Mouse (Mus musculus): ENCODE data around the gene Hnrnpa0. TPM values are rescaled to one million over a fixed set of nuclear protein-coding genes. Genes with fewer than 3 reads are reported as not detected.
"Not testable (repeated sequence)": the region's sequence is repeated elsewhere in the genome, so short reads cannot be mapped to it uniquely, and the experiment has no call there.

Gene Hnrnpa0
- polyA plus RNA-seq (2015; fragmentation: Nextera tagmentation; extraction: Ambion mirVana), result 41.9 and 52.6 TPM in 2 replicates

GRCm38 (mm10) chr13:58128396-58128767, at the start of gene Hnrnpa0:
Gene Hnrnpa0 (minus strand): TSS chr13:58128556.
- DNase-seq (ENCODE audit: low spot score), result peak; percentile 95

DNA sequence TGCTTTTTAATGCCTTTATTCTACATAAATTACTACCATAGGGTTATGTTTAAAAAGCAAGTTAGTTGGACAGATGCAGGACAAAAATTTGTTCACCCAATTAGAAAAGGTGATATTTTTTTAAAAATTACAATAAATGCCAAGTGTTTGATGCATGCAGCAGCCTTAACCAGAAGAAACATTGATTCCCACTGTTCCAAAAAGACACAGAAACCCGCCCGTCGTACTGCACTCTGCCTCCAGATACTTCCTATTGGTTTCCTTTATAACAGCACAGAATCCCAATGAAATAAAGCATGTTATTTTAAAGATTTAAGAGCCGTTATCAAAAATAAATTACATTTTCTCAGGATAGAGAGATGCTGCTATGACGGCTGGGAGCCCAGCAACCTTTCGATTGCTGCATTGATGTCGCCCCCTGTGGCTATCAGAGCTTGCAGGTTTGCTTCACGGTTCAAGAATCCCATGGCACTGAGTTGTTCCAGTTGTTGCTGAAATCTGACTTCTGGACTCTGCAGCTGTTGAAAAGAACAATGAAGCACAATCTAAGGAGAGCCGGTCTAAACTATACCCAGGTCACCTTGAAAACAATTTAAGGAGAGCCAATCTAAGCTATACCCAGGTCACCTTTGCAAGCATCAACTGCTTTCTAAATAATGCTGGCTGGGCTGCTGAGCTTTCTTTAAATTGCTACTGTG, 49.3 kb upstream of the Hnrnpa0 start:
- DNase-seq (ENCODE audit: low spot score), result no peak

DNA sequence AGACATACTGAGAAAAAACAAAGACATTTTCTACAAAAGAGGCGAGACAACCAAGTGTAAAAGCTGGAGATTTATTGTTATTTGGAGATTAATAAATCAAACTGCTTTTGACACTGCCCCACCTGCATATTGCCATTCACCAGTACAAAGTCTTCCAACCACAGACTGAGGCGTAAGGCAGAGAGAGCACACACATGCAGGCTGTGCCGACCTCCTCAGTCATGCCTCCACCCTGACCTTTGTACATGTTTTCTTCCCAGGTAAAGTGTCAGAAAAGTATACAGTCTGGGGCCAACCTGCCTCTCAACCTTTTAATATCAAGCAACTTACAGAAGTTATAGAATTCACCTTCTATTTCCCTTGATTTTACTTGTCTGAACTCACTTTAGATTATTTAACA, 47.7 kb upstream of the Hnrnpa0 start:
- no peak for DNase-seq (ENCODE audit: low spot score)

DNA sequence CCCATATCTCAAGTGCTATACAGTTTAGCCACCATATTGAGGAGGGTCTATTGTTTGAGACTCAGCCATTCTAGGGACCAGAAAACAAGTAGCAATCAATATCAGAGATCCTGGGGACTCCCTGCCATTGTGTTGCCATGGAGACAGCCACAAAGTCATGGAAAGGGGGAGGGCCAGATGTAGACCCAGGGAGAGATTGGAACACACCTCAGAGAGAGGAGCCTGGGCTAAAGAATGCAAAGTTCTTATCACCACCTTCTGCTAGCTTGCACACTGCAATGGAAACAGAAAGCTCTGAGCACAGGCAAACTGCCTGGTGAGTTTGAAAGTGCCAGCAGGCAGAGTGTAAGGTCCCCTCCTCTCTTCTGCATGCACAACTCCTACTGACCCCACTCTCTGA, 39.8 kb upstream of the Hnrnpa0 start:
- DNase-seq (ENCODE audit: low spot score), result no peak

DNA sequence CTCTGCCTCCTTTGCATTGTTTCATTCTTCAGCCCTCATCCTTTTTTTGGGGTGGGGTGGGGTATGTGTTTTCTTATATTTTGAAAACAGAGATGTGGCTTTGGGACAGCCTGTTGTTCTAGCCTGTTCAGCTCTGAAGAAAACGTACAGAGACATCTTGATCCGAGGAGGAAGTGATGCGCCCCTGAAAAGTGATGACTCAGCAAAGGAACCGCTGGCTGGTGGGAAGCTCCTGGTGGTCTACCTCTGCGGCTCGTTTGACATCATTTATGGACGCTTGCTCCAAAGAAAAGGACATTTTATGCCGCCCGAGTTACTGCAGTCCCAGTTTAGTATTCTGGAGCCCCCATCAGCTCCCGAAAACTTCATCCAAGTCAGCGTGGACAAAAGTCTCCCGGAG, 35.0 kb upstream of the Hnrnpa0 start:
- DNase-seq (ENCODE audit: low spot score), result no peak

GRCm38 (mm10) chr13:58160761-58161160, 32.4 kb upstream of the Hnrnpa0 start:
- DNase-seq (ENCODE audit: low spot score), result no peak

DNA sequence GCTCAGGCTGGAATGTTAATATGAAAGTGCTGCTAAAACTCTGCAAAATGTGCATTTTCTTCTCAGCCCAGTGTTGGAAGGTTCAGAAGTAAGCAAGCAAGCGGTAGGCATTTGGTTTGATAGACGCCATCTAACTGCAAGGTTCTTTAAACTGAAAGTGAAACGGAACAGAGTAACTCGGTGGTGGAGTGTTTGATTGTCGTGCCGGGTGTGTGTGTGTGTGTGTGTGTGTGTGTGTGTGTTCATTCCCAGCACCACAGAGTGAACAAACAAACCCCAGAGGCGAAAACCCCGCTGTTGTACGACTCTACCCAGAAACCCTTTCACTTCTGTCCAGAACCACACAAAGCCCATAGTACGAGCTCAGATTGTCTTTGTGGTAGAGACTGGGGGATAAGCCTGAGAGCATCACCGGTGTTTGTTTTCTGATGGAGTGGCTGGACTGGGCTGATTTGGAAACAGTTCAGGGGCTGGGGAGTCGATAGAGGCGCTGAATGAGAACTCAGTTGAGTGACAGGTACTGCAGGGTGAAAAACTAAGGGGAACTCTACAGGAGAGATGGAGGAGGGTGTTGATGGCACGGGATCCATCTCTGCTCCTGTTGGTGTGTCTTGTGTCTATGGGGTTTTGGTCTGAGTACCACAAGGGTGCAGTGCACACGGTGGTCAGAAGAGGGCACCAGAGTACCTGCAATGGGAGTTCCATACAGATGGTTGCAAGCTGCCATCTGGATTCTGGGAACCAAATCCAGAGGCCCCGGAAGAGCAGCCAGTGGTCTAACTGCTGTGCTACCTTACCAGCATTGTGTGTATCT, 29.9 kb upstream of the Hnrnpa0 start:
- DNase-seq (ENCODE audit: low spot score), result peak; percentile 92

DNA sequence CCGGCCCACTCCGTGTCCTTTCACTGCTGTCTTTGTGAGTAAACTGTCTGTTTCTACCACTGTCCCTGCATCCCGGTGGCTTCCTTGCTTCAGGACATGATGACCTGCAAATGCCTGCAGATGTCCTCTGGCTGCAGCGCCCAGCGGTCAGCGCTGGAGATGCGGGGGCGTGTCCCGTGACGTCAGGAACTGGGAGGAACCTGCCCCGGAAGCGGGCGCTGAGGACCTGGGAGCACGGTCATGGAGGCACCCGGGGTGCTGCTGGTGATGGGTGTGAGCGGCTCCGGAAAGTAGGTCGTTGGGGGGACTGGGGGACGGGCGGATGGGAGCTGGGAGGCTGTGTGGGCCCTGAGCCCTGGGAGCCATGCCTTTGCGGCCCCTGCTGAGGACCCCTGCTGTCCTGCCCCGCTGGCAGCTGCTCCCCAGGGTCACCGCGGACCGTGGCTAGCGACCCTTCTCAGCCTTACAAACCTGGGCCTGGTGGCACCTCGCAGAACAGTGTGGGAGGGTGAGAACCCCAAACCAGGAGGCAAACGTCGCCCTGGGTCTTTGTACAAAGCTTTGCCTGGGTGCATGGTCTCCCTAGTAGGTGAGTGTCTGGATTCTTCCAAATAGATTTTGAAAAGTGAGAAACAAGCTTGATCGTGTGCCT, 29.2 kb upstream of the Hnrnpa0 start, which contains the start of gene Idnk:
Gene Idnk, plus strand, starts transcription at position 203 of the 652 bp plus-strand sequence.
- DNase-seq (ENCODE audit: low spot score), result peak; percentile 88

- peak; percentile 21 for DNase-seq (ENCODE audit: low spot score)
Measured at GRCm38 (mm10) chr13:58157036-58157435, 28.7 kb upstream of the Hnrnpa0 start.

GRCm38 (mm10) chr13:58156031-58156430, 27.7 kb upstream of the Hnrnpa0 start:
- peak; percentile 16 for DNase-seq (ENCODE audit: low spot score)

- no peak for DNase-seq (ENCODE audit: low spot score)
Measured at GRCm38 (mm10) chr13:58150442-58150841, 22.1 kb upstream of the Hnrnpa0 start.

DNA sequence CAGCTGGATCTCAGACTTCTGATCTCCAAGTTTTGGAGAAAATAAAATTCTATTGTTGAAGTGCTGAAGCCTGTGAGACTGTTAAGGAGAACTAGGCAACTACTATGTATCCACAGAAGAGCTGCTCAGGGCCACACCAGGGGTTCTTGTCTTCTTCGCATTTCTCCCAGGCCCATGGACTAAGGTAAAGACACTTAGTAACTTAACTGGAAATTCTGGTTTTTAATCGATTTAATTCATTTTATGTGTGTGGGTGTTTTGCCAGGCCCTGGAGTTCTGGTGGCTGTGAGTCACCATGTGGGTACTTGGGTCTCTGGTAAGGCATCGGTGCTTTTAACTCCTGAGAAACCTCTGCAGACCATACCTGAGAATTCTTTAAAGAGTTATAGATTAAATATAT, 21.3 kb upstream of the Hnrnpa0 start:
- DNase-seq (ENCODE audit: low spot score), result no peak

- no peak for DNase-seq (ENCODE audit: low spot score)
Measured at GRCm38 (mm10) chr13:58149033-58149558, 20.7 kb upstream of the Hnrnpa0 start.

GRCm38 (mm10) chr13:58148256-58148831, 20.0 kb upstream of the Hnrnpa0 start:
- DNase-seq (ENCODE audit: low spot score), result peak; percentile 77

- no peak for DNase-seq (ENCODE audit: low spot score)
Measured at GRCm38 (mm10) chr13:58147760-58148159, 19.4 kb upstream of the Hnrnpa0 start.

GRCm38 (mm10) chr13:58146603-58147002, 18.2 kb upstream of the Hnrnpa0 start:
- DNase-seq (ENCODE audit: low spot score), result not testable (repeated sequence)

DNA sequence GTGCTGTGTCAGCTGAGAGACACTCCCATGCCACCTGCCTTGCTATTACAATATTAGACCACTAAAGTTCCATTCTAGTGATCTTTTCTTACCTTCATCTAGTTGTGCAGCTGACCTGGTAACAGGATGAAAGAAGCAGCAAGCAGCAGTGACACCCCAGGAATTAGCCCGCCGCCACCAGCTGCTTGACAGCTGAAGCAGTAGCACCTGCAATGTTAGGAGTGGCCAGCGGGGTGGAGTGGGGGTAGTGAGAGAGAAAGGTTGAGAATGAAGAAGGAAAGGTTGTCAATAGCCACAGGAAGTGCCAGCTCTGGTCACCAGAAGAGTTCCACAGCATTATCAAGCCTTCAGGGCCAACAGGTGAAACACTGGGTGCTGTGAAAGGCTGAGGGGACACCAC, 3.3 kb upstream of the Hnrnpa0 start:
- DNase-seq (ENCODE audit: low spot score), result peak; percentile 35

DNA sequence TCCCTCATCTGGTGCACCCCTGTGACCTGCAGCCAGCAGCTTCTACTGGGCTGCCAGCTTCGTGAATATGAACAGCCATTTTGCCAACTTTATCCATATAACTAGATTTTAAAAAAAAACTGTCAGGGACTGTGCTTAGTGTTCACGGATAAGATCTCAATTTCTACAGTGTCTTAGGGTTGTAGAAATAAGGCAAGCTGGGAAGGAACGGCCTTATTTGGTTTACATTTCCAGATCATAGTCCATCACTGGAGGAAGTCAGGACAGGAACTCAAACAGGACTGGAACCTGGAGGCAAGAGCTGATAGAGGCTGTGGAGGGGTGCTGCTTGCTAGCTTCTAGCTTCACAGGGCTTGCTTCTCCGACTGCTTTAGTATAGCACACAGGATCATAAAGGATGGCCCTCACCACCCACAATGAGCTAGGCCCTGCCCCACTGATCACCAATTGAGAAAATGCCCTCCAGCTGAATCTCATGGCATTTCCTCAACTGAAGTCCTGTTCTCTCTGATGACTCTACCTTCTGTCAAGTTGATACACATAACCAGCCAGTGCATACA, 1.4 kb upstream of the Hnrnpa0 start:
- DNase-seq (ENCODE audit: low spot score), result no peak

DNA sequence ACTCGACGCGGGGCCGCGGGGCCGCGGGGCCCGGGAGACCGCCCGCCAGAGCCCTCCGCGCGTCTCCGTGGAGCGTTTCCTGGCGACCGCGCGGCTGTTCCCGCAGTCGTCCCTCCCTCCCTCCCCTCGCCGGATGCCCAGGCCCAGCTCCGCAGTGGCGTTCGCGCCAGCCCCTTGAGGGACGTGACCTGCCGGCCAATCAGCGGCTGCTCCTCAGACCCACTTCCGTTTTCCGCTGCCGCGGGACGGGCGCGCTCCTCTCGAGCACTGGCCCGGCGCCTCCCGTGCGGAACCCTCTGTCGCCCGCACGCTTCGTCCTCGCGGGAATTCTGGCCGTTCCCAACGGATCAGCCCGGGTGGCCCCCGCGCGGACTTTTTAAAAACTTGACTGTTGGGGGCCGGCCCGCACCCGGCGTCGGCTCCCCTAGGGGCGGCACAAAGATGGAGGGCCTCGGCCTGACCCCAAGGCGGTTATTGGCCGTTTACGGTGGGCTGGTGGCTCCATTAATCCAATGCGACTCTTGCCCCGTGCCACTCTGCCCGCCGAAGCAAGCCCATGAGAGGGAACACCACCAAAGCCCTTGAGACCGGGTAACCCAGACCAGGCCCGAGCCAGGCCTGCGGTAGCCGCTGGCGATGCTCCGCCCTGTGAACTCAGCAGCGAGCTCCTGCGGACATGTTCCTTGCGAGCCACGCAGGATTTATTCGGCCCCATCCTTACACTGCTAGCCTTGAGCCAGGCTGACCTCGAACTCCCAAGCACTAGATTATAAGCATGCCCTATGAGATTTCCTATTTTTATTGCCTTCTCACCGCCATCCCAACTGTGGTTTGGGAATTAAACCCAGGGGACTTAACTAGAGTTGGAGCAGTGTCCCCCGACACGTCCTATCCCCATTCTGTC, 664 bp upstream of the Hnrnpa0 start:
- DNase-seq (ENCODE audit: low spot score), result peak; percentile 96

DNA sequence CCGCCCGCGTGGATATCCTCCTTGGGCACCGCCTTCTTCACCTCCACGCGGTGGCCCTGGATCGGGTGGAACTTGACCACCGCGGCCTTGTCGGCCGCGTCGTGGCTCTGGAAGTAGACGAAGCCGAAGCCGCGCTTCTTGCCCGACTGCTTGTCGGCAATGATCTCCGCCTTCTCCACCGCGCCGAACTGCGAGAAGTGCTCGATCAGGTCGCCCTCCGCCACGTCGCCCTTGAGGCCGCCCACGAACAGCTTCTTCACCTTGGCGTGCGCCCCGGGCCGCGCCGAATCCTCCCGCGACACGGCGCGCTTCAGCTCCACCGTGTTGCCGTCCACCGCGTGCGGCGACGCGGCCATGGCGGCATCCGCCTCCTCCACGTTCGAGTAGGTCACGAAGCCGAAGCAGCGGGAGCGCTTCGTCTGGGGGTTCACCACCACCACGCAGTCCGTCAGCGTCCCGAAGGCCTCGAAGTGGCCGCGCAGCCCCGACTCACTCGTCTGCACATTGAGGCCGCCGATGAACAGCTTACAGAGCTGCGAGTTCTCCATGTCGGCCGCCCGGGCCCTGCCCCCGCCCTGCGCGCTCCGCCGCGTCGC, 492 bp downstream of the Hnrnpa0 start:
- DNase-seq (ENCODE audit: low spot score), result peak; percentile 68

Measured in thymus, postnatal 0 days (tissue).